ENCODE assay signal across 26 mouse cellular contexts in genomic region chr17:72292444-72293266, GRCm38 (mm10).
DNase-seq lines count a peak whose midpoint lies in the region; ATAC-seq and TF ChIP-seq lines count a peak whose summit lies in the region.
"Had no signal": no experiment of that assay in that cellular context is flagged by ENCODE, and none has a peak within 500 bp of the region (broad histone marks: within the 10 kb centered on the region; RNA-seq: fewer than 3 reads in every experiment).

No protein-coding gene starts in this region.

- peaks cover 16% of the 10 kb centered on the region for H3K4me1 ChIP-seq in forebrain, embryonic 13.5 days
- H3K4me1 ChIP-seq in forebrain, embryonic 12.5 days, result no peaks in the 10 kb centered on the region
- H3K4me1 ChIP-seq in forebrain, embryonic 15.5 days, result peaks cover 10% of the 10 kb centered on the region
- no peaks in the 10 kb centered on the region for H3K4me1 ChIP-seq in forebrain, embryonic 11.5 days (replicated peaks; ENCODE audit: control insufficient read depth, insufficient read depth, low read length)
- H3K4me1 ChIP-seq: embryonic facial prominence, embryonic 15.5 days had no signal

- H3K9me3 ChIP-seq in forebrain, embryonic 13.5 days (replicated peaks), result no peaks in the 10 kb centered on the region
- H3K9me3 ChIP-seq in forebrain, embryonic 12.5 days, result no peaks in the 10 kb centered on the region
- no peaks in the 10 kb centered on the region for H3K9me3 ChIP-seq in forebrain, embryonic 15.5 days
- H3K9me3 ChIP-seq in forebrain, embryonic 11.5 days (ENCODE audit: control insufficient read depth, low read length), result no peaks in the 10 kb centered on the region
- H3K9me3 ChIP-seq: embryonic facial prominence, embryonic 13.5 days; embryonic facial prominence, embryonic 15.5 days had no signal

- H3K27me3 ChIP-seq in forebrain, embryonic 13.5 days, result no peaks in the 10 kb centered on the region
- no peaks in the 10 kb centered on the region for H3K27me3 ChIP-seq in forebrain, embryonic 12.5 days
- no peaks in the 10 kb centered on the region for H3K27me3 ChIP-seq in forebrain, embryonic 15.5 days
- no peaks in the 10 kb centered on the region for H3K27me3 ChIP-seq in forebrain, embryonic 11.5 days (ENCODE audit: control insufficient read depth, insufficient read depth, low read length)
- H3K27me3 ChIP-seq: CH12.LX; embryonic facial prominence, embryonic 13.5 days; embryonic facial prominence, embryonic 15.5 days had no signal

- H3K9ac ChIP-seq in forebrain, embryonic 13.5 days, result no peak overlapping the region
- H3K9ac ChIP-seq in forebrain, embryonic 12.5 days, result no peak overlapping the region
- no peak overlapping the region for H3K9ac ChIP-seq in forebrain, embryonic 15.5 days (replicated peaks)
- H3K9ac ChIP-seq in forebrain, embryonic 11.5 days (ENCODE audit: low read length), result no peak overlapping the region
- H3K9ac ChIP-seq: embryonic facial prominence, embryonic 13.5 days; embryonic facial prominence, embryonic 15.5 days had no signal

- no peak for TF ChIP-seq CTCF in brain, embryonic 14.5 days (IDR thresholded peaks at IDR 0.05; ENCODE audit: borderline replicate concordance, extremely low read depth, insufficient read depth, insufficient read length)
- TF ChIP-seq CTCF in layer of hippocampus, adult 2 months (conservative IDR thresholded peaks at IDR 0.05), result no peak

- no peak overlapping the region; the same call in none of the 2 replicates for H3K27ac ChIP-seq in forebrain, embryonic 13.5 days
- H3K27ac ChIP-seq in forebrain, embryonic 12.5 days, result no peak overlapping the region
- H3K27ac ChIP-seq in forebrain, embryonic 15.5 days (replicated peaks), result 0 out of 2 replicates have a peak overlapping the region, but pooled peaks have one; percentile 8
- no peak overlapping the region for H3K27ac ChIP-seq in forebrain, embryonic 11.5 days (ENCODE audit: low read depth, low read length)
- H3K27ac ChIP-seq in layer of hippocampus, adult 2 months, result no peak overlapping the region
- H3K27ac ChIP-seq: embryonic facial prominence, embryonic 13.5 days; embryonic facial prominence, embryonic 15.5 days had no signal

- DNase-seq in forebrain, embryonic 11.5 days (ENCODE audit: low spot score), result no peak
- peak; percentile 12 for DNase-seq in heart, adult 11 months
- no peak for DNase-seq in heart, adult 8-10 months (ENCODE audit: low spot score)
- DNase-seq in brain, embryonic 14.5 days (ENCODE audit: low read depth), result peak; percentile 83
- no peak for DNase-seq in layer of hippocampus, adult 2 months (ENCODE audit: low spot score in 2 of 2)
- DNase-seq: adrenal gland, adult 8-10 months; adrenal gland, postnatal 14 days; adrenal gland, postnatal 36 days; B cell, adult 2 months; cerebellum, adult 11 months; cerebellum, adult 18-20 months; cerebellum, adult 8-10 months; cerebellum, adult 9-11 months; cerebellum, postnatal 14 days; cerebellum, postnatal 36 days had no signal

- ATAC-seq in forebrain, embryonic 13.5 days, result peak; percentile 77
- ATAC-seq in forebrain, embryonic 12.5 days (ENCODE audit: low FRiP score), result no peak
- peak; percentile 58 for ATAC-seq in forebrain, embryonic 15.5 days (replicated peaks)
- no peak for ATAC-seq in forebrain, embryonic 11.5 days (replicated peaks; ENCODE audit: low FRiP score)
- ATAC-seq: activated CD4-positive, CD25-positive, alpha-beta regulatory T cell, adult 4 months; CD4-positive, CD25-positive, alpha-beta regulatory T cell, adult 4 months; Patski had no signal

- WGBS in forebrain, embryonic 13.5 days, result 59% methylated on average over 6 of the region's 6 CpGs
- WGBS in forebrain, embryonic 12.5 days, result 76% methylated on average over 6 of the region's 6 CpGs
- 52% methylated on average over 6 of the region's 6 CpGs for WGBS in forebrain, embryonic 15.5 days
- WGBS in forebrain, embryonic 11.5 days, result 84% methylated on average over 6 of the region's 6 CpGs

- H3K36me3 ChIP-seq in forebrain, embryonic 13.5 days (ENCODE audit: poor library complexity, severe bottlenecking), result no peaks in the 10 kb centered on the region
- H3K36me3 ChIP-seq in forebrain, embryonic 12.5 days (replicated peaks), result no peaks in the 10 kb centered on the region
- no peaks in the 10 kb centered on the region for H3K36me3 ChIP-seq in forebrain, embryonic 15.5 days
- no peaks in the 10 kb centered on the region for H3K36me3 ChIP-seq in forebrain, embryonic 11.5 days (ENCODE audit: control insufficient read depth, insufficient read depth, low read length)
- H3K36me3 ChIP-seq: embryonic facial prominence, embryonic 13.5 days; embryonic facial prominence, embryonic 15.5 days; G1E had no signal

- TF ChIP-seq POLR2A in brain, embryonic 14.5 days (IDR thresholded peaks at IDR 0.05; ENCODE audit: borderline replicate concordance, extremely low read depth, insufficient read depth, insufficient read length, poor library complexity, severe bottlenecking), result no peak

- H3K4me3 ChIP-seq in forebrain, embryonic 13.5 days, result no peak overlapping the region
- no peak overlapping the region for H3K4me3 ChIP-seq in forebrain, embryonic 12.5 days (replicated peaks)
- no peak overlapping the region for H3K4me3 ChIP-seq in forebrain, embryonic 15.5 days
- no peak overlapping the region for H3K4me3 ChIP-seq in forebrain, embryonic 11.5 days (ENCODE audit: low read depth, low read length)
- no peak overlapping the region for H3K4me3 ChIP-seq in layer of hippocampus, adult 2 months
- H3K4me3 ChIP-seq: embryonic facial prominence, embryonic 13.5 days; embryonic facial prominence, embryonic 15.5 days; erythroblast, embryonic 14.5 days had no signal

- no peak overlapping the region for H3K4me2 ChIP-seq in forebrain, embryonic 13.5 days
- no peak overlapping the region for H3K4me2 ChIP-seq in forebrain, embryonic 12.5 days
- H3K4me2 ChIP-seq in forebrain, embryonic 15.5 days (replicated peaks), result no peak overlapping the region
- no peak overlapping the region for H3K4me2 ChIP-seq in forebrain, embryonic 11.5 days (ENCODE audit: low read depth, low read length, severe bottlenecking)
- H3K4me2 ChIP-seq: embryonic facial prominence, embryonic 13.5 days; embryonic facial prominence, embryonic 15.5 days had no signal

Comparison
In these comparisons a context has a peak if more than half of its experiments do, and no peak if none do; other contexts are left out.
1. ATAC-seq: peak in forebrain, embryonic 13.5 days (single experiment) and forebrain, embryonic 15.5 days (single experiment); none in forebrain, embryonic 12.5 days (single experiment) and forebrain, embryonic 11.5 days (single experiment).
2. DNase-seq: peak in heart, adult 11 months (single experiment) and brain, embryonic 14.5 days (single experiment); none in forebrain, embryonic 11.5 days (single experiment), heart, adult 8-10 months (single experiment) and layer of hippocampus, adult 2 months (0 of 2).